Mouse (Mus musculus): Measurements from ENCODE around the gene Smim12.

GRCm38 (mm10) chr4:127226067-127226466 lies 17.5 kb upstream of the Smim12 start:
- TF ChIP-seq POLR2A (IDR thresholded peaks at IDR 0.05; ENCODE audit: control insufficient read depth in 1 of 2, insufficient read depth in 1 of 2, low read depth in 1 of 2, low read length in 2 of 2, poor library complexity in 1 of 2), result no peak
- TF ChIP-seq MAX (IDR thresholded peaks at IDR 0.05; ENCODE audit: low read length), result no peak
- TF ChIP-seq ZC3H11A (IDR thresholded peaks at IDR 0.05; ENCODE audit: low read depth, low read length), result no peak
- no peak for TF ChIP-seq MEF2A (IDR thresholded peaks at IDR 0.05; ENCODE audit: extremely low read depth, insufficient replicate concordance, low read depth, low read length, poor library complexity, severe bottlenecking)
- no peak for TF ChIP-seq MAFK (IDR thresholded peaks at IDR 0.05; ENCODE audit: borderline replicate concordance, low read depth, low read length)
- no peak for TF ChIP-seq CTCF (IDR thresholded peaks at IDR 0.05 in 2 of 3, conservative IDR thresholded peaks at IDR 0.05 in 1 of 3; ENCODE audit: control insufficient read depth in 1 of 3, insufficient read depth in 1 of 3, low read depth in 2 of 3, low read length in 3 of 3, poor library complexity in 1 of 3, severe bottlenecking in 1 of 3)
- no peak for TF ChIP-seq CHD1 (IDR thresholded peaks at IDR 0.05; ENCODE audit: low read depth, low read length)
- TF ChIP-seq HCFC1 (IDR thresholded peaks at IDR 0.05; ENCODE audit: low read depth, low read length), result no peak
- no peak for TF ChIP-seq TBP (IDR thresholded peaks at IDR 0.05; ENCODE audit: low read depth, low read length)
